Mouse (Mus musculus) kidney, embryonic 15.5 days (tissue): Measurements from ENCODE around the gene Dhx37. TPM values are rescaled to one million over a fixed set of nuclear protein-coding genes. Genes with fewer than 3 reads are reported as not detected.
"Not testable (repeated sequence)": the region's sequence is repeated elsewhere in the genome, so short reads cannot be mapped to it uniquely, and the experiment has no call there.

Source experiments
- ATAC-seq: fragments of 200-750 bp; cut with Nextera tagmentation; replicated peaks from 2 replicates; pipeline ENCODE4 v1.8.0; 2017; ENCODE audit warnings: moderate TSS enrichment; ENCODE audit not compliant: low FRiP score
- H3K27ac ChIP-seq: fragments of 300-500 bp; sonication (generic); 2 replicates; pipeline ENCODE4 v1.5.1; 2015; ENCODE audit warnings: mild to moderate bottlenecking, inconsistent platforms
- H3K27me3 ChIP-seq: fragments of 300-500 bp; sonication (generic); 2 replicates; pipeline ENCODE4 v1.6.1; 2015; ENCODE audit warnings: inconsistent platforms
- H3K36me3 ChIP-seq: fragments of 300-500 bp; sonication (generic); 2 replicates; pipeline ENCODE4 v1.6.1; 2015; ENCODE audit warnings: inconsistent platforms
- H3K4me1 ChIP-seq: fragments of 300-500 bp; sonication (generic); 2 replicates; pipeline ENCODE4 v1.6.1; 2015; ENCODE audit warnings: inconsistent platforms
- H3K4me2 ChIP-seq: fragments of 300-500 bp; sonication (generic); 2 replicates; pipeline ENCODE4 v1.6.1; 2015; ENCODE audit warnings: moderate library complexity, mild to moderate bottlenecking, inconsistent platforms
- H3K4me3 ChIP-seq: fragments of 300-500 bp; sonication (generic); replicated peaks from 2 replicates; pipeline ENCODE4 v1.5.1; 2015; ENCODE audit warnings: mild to moderate bottlenecking, inconsistent platforms
- H3K9ac ChIP-seq: fragments of 300-500 bp; sonication (generic); 2 replicates; pipeline ENCODE4 v1.6.1; 2015; ENCODE audit warnings: mild to moderate bottlenecking, inconsistent platforms
- H3K9me3 ChIP-seq: fragments of 300-500 bp; sonication (generic); replicated peaks from 2 replicates; pipeline ENCODE4 v1.6.1; 2016; ENCODE audit warnings: inconsistent platforms
- WGBS: fragments of 180-500 bp; shearing (Covaris S2); methylation state at CpG from one replicate; pipeline ENCODE4 v1.1.7; 2015; ENCODE audit warnings: mixed read lengths; 5-methylcytosine and 5-hydroxymethylcytosine counted together
- polyA plus RNA-seq: library from polyadenylated mRNA; unstranded; fragments of >200 nt; fragmentation: Nextera tagmentation; extraction: Ambion mirVana; gene quantifications from 2 replicates; pipeline ENCODE4 v1.2.1, GENCODE M21; 2015

Gene Dhx37
- polyA plus RNA-seq, 1 experiment from 2014 or later = 15.6 TPM

GRCm38 (mm10) chr5:125446344-125446743 is 12.4 kb upstream of the Dhx37 start:
- no peak overlapping the region for H3K9ac ChIP-seq
- peaks cover 21% of the 10 kb centered on the region for H3K4me1 ChIP-seq
- no peak overlapping the region for H3K4me3 ChIP-seq
- no peaks in the 10 kb centered on the region for H3K27me3 ChIP-seq
- peaks cover 11% of the 10 kb centered on the region; the same call in 1 of the 2 replicates for H3K36me3 ChIP-seq
- H3K27ac ChIP-seq = no peak overlapping the region
- ATAC-seq = no peak
- no peaks in the 10 kb centered on the region for H3K9me3 ChIP-seq
- H3K4me2 ChIP-seq = no peak overlapping the region
- 74% methylated on average over 7 of the region's 7 CpGs for WGBS

DNA sequence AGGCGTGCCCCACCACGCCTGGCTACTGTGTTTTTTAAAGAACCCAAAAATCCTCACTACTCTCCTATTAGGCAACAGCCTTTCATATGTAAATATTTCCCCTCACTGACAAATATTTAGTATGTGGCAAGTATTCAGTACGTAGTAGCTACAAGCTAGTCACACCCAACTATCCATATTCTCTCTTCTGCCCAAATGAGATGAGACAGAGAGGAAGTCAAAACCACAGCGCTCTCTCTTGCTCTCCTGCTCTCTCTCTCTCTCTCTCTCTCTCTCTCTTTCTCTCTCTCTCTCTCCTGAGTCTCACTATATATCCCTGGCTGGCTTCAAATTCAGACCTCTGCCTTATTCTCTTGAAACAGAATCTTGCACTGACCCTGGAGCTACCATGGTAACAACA is 10.6 kb upstream of the Dhx37 start:
- Histone ChIP-seq H3K27ac (no peak overlapping the region), H3K27me3 (no peaks in the 10 kb centered on the region), H3K4me3 (no peak overlapping the region), H3K4me1 (peaks cover 28% of the 10 kb centered on the region), H3K4me2 (no peak overlapping the region), H3K9ac (no peak overlapping the region), H3K9me3 (no peaks in the 10 kb centered on the region), H3K36me3 (peaks cover 11% of the 10 kb centered on the region; the same call in 1 of the 2 replicates)
- ATAC-seq = no peak
- WGBS = 94% methylated on average over 4 of the region's 4 CpGs

GRCm38 (mm10) chr5:125443915-125444314 is 10.0 kb upstream of the Dhx37 start:
- Histone ChIP-seq H3K9ac (no peak overlapping the region), H3K4me3 (no peak overlapping the region), H3K9me3 (no peaks in the 10 kb centered on the region), H3K27me3 (no peaks in the 10 kb centered on the region), H3K27ac (no peak overlapping the region), H3K4me1 (peaks cover 28% of the 10 kb centered on the region), H3K4me2 (no peak overlapping the region), H3K36me3 (peaks cover 11% of the 10 kb centered on the region; the same call in 1 of the 2 replicates)
- no peak for ATAC-seq
- WGBS = 92% methylated on average over 3 of the region's 3 CpGs

- H3K4me2 ChIP-seq = no peak overlapping the region; the same call in 1 of the 2 replicates
- H3K27me3 ChIP-seq = no peaks in the 10 kb centered on the region
- ATAC-seq = no peak
- 90% methylated on average over 5 of the region's 5 CpGs for whole genome bisulfite sequencing
- no peaks in the 10 kb centered on the region for H3K9me3 ChIP-seq
- peaks cover 28% of the 10 kb centered on the region for H3K4me1 ChIP-seq
- H3K36me3 ChIP-seq = peaks cover 11% of the 10 kb centered on the region; the same call in 1 of the 2 replicates
- H3K27ac ChIP-seq = no peak overlapping the region
- no peak overlapping the region for H3K9ac ChIP-seq
- peak overlapping the region; percentile 97; the same call in 1 of the 2 replicates for H3K4me3 ChIP-seq
These were observed 9.4 kb upstream of the Dhx37 start for GRCm38 (mm10) chr5:125443335-125443734.

GRCm38 (mm10) chr5:125442136-125442995 is 8.4 kb upstream of the Dhx37 start:
- H3K9ac ChIP-seq = peak overlapping the region; percentile 96
- H3K4me3 ChIP-seq = peak overlapping the region; percentile 97
- H3K4me2 ChIP-seq = peak overlapping the region; percentile 91
- peak overlapping the region; percentile 89 for H3K27ac ChIP-seq
- no peak; the same call in 1 of the 2 replicates for ATAC-seq
- no peaks in the 10 kb centered on the region for H3K9me3 ChIP-seq
- H3K27me3 ChIP-seq = no peaks in the 10 kb centered on the region
- H3K36me3 ChIP-seq = peaks cover 11% of the 10 kb centered on the region; the same call in 1 of the 2 replicates
- WGBS = 20% methylated on average over 27 of the region's 27 CpGs
- H3K4me1 ChIP-seq = peaks cover 28% of the 10 kb centered on the region

DNA sequence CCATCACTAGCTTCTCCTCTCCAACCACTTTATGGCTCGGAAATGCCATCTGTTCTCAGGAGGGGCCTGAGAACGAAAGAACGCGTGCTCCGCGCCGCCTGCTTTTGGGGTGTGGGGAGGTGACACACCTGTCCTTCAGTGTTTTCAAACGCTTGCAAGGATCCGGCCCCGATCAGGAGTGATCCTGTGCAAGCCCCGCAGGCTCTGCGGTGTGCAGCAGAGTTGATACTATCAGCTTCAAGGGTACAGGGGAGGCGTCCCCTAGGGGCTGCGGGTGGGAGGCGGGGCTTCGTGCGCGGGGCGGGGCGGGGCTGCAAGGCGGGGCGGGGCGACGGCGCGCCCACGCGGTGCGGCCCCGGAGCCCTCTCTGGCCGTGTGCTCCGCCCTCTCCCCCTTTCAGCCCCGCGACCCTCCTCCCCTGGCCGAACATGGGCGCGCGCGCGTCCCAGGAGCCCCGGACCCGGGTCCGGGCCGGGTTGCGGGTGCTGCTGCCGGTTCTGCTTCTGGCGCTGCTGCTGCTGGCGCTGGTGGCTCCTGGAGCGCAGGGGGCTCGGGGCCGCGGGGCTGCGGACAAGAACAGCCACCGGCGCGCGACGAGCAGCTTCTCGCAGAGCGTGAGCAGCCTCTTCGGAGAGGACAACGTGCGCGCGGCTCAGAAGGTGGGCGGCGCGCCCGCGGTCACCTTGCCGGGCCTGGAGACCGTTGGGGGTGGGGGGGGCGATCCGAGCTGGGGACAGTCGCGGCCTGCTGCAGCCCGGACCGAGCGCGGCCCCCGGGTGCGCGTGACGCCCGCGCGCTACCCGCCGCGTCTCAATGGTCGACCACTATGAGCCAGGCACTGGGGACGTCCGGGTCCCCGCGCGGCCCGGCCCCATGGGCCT is 7.6 kb upstream of the Dhx37 start, which contains the start of gene Bri3bp:
Gene Bri3bp (plus strand): TSS at position 335 of the 881 bp plus-strand sequence.
- H3K9ac ChIP-seq = peak within 1 kb of the TSS; percentile 96
- under 1% methylated on average over 83 of the region's 97 CpGs for WGBS
- H3K36me3 ChIP-seq = peaks cover 11% of the 10 kb centered on the region; the same call in 1 of the 2 replicates
- H3K27me3 ChIP-seq = no peaks in the 10 kb centered on the region
- H3K9me3 ChIP-seq = no peaks in the 10 kb centered on the region
- H3K27ac ChIP-seq = peak within 1 kb of the TSS; percentile 89
- H3K4me1 ChIP-seq = peaks cover 28% of the 10 kb centered on the region
- H3K4me2 ChIP-seq = peak within 1 kb of the TSS; percentile 91
- peak; percentile 95 for ATAC-seq
- H3K4me3 ChIP-seq = peak within 1 kb of the TSS; percentile 97

DNA sequence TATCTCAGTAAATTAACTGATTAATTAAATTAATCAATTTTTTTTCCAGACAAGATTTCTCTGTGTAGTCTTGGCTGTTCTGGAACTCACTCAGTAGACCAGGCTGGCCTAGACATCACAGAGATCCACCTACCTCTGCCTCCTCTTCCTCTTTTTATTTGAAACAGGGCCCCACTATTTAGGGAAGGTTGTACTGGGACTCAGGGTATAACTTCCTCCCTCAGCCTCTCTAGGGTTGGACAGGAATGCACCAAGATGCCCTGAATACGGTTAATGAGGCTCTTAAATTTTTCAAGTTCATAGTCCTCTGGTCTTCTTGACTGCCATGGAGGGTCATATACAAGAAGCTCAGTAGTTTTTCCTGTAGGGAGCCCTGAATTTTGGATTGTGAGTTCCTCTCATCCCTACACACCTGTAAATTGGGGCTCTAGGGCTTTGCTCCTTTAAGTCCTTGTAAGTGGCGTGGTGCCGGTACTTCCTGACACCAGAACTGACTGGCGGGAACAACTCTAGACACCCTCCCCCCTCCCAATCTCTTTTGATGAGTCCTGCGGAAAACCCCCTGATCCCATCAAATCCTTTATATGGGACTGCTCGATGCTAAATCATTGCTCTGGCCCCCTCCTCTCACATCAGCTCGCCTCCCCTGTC is 6.8 kb upstream of the Dhx37 start:
- Histone ChIP-seq H3K27me3 (no peaks in the 10 kb centered on the region), H3K9ac (peak overlapping the region; percentile 96), H3K27ac (peak overlapping the region; percentile 89), H3K4me2 (peak overlapping the region; percentile 91), H3K4me3 (peak overlapping the region; percentile 97), H3K4me1 (peaks cover 24% of the 10 kb centered on the region), H3K9me3 (no peaks in the 10 kb centered on the region), H3K36me3 (peaks cover 6% of the 10 kb centered on the region; the same call in 1 of the 2 replicates)
- no peak; the same call in 1 of the 2 replicates for ATAC-seq
- 4% methylated on average over 7 of the region's 7 CpGs for WGBS

DNA sequence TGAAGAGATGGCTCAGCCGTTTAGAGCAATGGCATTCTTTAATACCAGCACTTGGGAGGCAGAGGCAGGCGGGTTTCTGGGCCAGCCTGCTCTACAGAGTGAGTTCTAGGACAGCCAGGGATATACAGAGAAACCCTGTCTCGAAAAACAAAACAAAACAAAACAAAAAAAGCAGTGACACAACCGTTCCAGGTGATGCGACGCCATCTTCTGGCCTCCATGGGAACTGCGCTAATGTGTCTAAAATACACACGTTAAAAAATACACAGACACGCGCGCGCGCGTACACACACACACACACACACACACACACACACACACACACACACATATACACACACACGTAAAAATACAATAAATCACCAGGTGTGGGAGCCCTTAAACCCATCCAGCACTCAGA is 426 bp upstream of the Dhx37 start:
- H3K36me3 ChIP-seq = peaks cover 26% of the 10 kb centered on the region
- WGBS = 57% methylated on average over 15 of the region's 15 CpGs
- peaks cover 13% of the 10 kb centered on the region for H3K4me1 ChIP-seq
- peak overlapping the region; percentile 97 for H3K4me3 ChIP-seq
- ATAC-seq, H3K9me3 ChIP-seq, H3K27ac ChIP-seq, H3K9ac ChIP-seq, H3K27me3 ChIP-seq: not testable (repeated sequence)
- peak overlapping the region; percentile 92 for H3K4me2 ChIP-seq

DNA sequence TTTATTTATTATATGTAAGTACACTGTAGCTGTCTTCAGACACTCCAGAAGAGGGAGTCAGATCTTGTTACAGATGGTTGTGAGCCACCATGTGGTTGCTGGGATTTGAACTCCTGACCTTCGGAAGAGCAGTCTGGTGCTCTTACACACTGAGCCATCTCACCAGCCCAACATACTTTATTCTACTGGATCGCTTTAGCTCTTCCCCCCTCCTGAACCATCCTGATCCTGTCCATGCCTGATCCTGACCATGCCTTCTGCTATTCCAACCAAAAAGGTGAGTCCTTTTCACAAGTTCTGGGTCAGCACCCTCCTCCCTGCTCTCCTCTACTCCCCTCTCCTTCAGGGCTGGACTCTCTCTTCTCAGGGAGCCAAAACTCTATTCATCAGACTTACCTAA is 1.6 kb downstream of the Dhx37 start:
- H3K4me2 ChIP-seq = not testable (repeated sequence)
- WGBS = 87% methylated on average over 2 of the region's 2 CpGs

DNA sequence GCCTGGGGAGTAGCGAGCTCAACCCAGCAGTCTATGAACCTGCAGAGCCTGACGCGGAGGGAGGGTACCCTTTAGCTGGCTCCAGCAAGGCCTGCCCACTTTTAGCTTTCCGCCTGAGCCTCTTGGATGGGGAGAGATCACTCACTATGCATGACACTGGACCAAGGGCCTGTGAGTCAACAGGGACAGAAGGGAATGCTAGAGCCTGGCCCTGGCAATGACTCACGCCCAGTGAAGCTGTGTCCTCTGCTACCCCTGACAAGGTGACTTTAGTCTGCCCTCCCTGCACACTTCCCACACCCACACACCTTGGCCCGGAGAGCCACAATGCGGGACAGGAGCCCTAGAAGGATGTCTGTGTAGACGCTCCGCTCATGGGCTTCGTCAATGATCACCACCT is 7.6 kb downstream of the Dhx37 start:
- Histone ChIP-seq H3K4me3 (no peak overlapping the region), H3K9me3 (no peaks in the 10 kb centered on the region), H3K4me2 (no peak overlapping the region), H3K36me3 (peaks cover 100% of the 10 kb centered on the region), H3K4me1 (no peaks in the 10 kb centered on the region), H3K27me3 (no peaks in the 10 kb centered on the region), H3K27ac (no peak overlapping the region), H3K9ac (no peak overlapping the region)
- ATAC-seq = no peak
- WGBS = 94% methylated on average over 10 of the region's 10 CpGs

More for the DNA sequence above, 1.6 kb downstream of the Dhx37 start:
- not testable (repeated sequence) for H3K9me3 ChIP-seq, H3K9ac ChIP-seq, H3K27ac ChIP-seq, ATAC-seq, H3K27me3 ChIP-seq
- H3K36me3 ChIP-seq = peaks cover 46% of the 10 kb centered on the region
- 0 out of 2 replicates have a peak overlapping the region, but pooled peaks have one; percentile 97 for H3K4me3 ChIP-seq
- H3K4me1 ChIP-seq = peaks cover 13% of the 10 kb centered on the region

DNA sequence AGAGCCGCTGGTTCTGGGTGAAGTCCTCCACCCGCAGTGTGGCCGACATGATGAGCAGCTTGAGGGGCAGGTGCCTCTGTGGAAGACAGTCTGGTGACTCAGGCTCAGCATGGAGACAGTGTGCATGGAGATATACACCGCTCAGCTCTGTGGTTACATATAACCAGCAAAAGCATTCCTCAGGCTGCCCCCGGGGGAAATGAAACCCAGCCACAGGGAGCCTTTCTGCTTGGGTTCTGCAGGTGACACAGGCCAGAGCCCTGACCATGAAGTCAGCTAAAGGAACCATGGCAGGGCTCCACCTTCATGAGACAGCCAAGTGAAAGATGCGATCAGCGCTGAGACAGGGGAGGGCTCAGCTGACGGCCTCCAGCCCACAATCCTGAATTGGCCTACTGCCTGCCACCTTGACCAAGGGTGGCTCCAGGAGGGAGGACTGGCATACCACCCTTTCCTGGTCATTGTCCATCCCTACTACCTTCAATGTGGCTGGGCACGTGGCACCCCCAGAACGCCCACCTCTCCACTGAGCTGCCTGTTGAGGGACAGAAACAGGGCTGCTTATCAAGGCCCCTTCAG is 8.1 kb downstream of the Dhx37 start:
- H3K9me3 ChIP-seq = no peaks in the 10 kb centered on the region
- no peak overlapping the region for H3K4me2 ChIP-seq
- no peak for ATAC-seq
- WGBS = 88% methylated on average over 10 of the region's 10 CpGs
- H3K36me3 ChIP-seq = peaks cover 100% of the 10 kb centered on the region
- no peak overlapping the region for H3K27ac ChIP-seq
- no peak overlapping the region for H3K9ac ChIP-seq
- H3K4me1 ChIP-seq = no peaks in the 10 kb centered on the region
- no peak overlapping the region for H3K4me3 ChIP-seq
- H3K27me3 ChIP-seq = no peaks in the 10 kb centered on the region
